Mouse (Mus musculus) C2C12 (cell line): ENCODE data around the gene Add3.

ENCODE experiments used
- CTCF ChIP-seq: IDR thresholded peaks from one replicate; pipeline ENCODE4 v1.5.1; 2011; ENCODE audit not compliant: control insufficient read depth, insufficient read depth, insufficient read length
- USF1 ChIP-seq: IDR thresholded peaks from one replicate; pipeline ENCODE4 v1.6.1; 2011; ENCODE audit warnings: low read depth, mild to moderate bottlenecking, control low read depth, moderate library complexity

DNA sequence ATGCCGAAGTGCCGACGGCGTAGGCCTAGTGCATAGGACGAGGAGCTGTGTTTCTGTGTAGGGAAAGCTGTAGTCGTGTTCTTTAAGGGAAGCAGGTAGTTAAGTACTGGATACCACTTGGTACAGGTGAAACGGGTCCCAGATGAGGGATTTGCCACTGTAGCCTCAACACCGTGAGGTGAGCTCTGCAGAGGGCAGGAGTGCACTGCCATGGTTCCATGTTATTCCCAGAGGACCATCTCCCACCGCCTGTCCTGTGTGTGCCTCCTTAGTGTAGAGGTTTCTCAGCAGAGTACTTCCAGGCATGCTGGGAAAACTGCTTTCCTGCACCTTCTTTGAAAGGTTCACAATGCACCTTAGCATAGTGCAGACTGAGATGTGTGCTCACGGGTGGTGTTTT is 26.1 kb downstream of the Add3 start:
- TF ChIP-seq CTCF (no peak), USF1 (no peak)
